Mouse (Mus musculus): Measurements from ENCODE around the gene Tmem51. TPM values are rescaled to one million over a fixed set of nuclear protein-coding genes. Genes with fewer than 3 reads are reported as not detected.
"Not testable (repeated sequence)": the region's sequence is repeated elsewhere in the genome, so short reads cannot be mapped to it uniquely, and the experiment has no call there.

Tmem51 gene
- polyA plus RNA-seq, 1 experiment from 2014 or later: 6.4 TPM

DNA sequence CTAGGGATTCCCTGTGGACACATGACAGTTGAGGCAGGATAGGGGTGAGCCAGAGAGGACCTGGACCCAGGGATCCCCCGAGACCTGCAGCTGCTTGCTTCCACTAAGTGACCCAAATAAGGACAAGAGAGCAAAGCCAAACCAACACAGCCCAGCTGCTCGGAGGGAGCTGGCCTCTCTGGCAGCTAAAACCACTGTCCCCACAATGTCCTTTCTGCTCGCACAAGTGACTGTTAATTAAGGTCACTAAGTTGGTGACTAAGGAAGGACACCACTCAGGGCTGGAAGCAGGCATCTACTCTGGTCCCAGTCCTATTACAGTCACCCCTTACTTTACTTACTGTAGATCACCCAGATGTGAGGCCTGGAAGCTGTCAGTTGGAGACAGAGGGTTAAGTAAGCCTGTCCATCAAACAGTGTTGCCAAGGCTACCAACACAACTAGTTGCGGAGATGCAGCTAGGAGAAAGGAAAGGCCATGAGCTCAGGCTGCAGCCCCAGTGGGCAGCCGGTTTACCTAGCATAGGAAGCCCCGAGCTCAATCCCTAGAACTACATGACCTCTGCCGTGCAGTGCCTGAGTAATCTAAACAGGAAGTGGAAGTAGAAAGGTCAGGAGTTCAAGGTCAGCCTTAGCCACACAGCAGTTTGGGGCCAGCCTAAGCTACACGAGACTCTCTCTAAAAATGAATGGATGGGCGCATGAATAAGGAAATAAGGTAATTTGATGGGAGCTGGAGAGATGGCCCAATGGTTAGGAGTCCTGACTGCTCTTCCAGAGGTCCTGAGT, 30.2 kb downstream of the Tmem51 start:
- H3K27ac ChIP-seq: no peak overlapping the region
- no peak overlapping the region for H3K9ac ChIP-seq
- 0 out of 2 replicates have a peak, but pooled peaks cover 3% of the 10 kb centered on the region for H3K4me1 ChIP-seq (replicated peaks)
- no peaks in the 10 kb centered on the region for H3K9me3 ChIP-seq
- H3K4me2 ChIP-seq: no peak overlapping the region
- H3K4me3 ChIP-seq: no peak overlapping the region
- 58% methylated on average over 9 of the region's 9 CpGs for WGBS
- no peaks in the 10 kb centered on the region for H3K36me3 ChIP-seq
- ATAC-seq (ENCODE audit: low FRiP score): no peak
- H3K27me3 ChIP-seq: no peaks in the 10 kb centered on the region

DNA sequence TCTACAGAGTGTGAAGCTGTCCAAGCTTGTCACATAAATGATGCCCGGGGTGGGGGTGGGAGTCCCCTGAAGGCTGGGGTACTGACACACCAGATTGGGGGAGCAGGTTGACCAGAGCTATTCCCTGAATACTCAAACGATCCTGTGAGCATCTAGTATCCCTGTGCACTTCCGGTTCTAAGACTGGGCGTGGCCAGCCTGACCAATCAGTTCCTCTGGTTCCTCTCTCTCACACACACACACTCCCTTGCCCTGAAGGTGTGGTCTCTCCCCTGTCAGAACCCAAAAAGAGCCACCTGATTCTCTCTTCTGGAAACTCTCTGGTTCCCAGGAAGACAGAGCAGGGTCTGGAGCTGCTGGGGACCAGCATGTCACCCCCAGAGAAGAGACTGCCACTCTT, 30.8 kb downstream of the Tmem51 start:
- no peak overlapping the region for H3K4me3 ChIP-seq
- H3K9ac ChIP-seq: no peak overlapping the region
- H3K4me1 ChIP-seq (replicated peaks): 0 out of 2 replicates have a peak, but pooled peaks cover 3% of the 10 kb centered on the region
- H3K36me3 ChIP-seq: no peaks in the 10 kb centered on the region
- no peak for ATAC-seq (ENCODE audit: low FRiP score)
- no peak overlapping the region for H3K4me2 ChIP-seq
- no peak overlapping the region for H3K27ac ChIP-seq
- WGBS: 59% methylated on average over 4 of the region's 4 CpGs
- no peaks in the 10 kb centered on the region for H3K27me3 ChIP-seq
- no peaks in the 10 kb centered on the region for H3K9me3 ChIP-seq

DNA sequence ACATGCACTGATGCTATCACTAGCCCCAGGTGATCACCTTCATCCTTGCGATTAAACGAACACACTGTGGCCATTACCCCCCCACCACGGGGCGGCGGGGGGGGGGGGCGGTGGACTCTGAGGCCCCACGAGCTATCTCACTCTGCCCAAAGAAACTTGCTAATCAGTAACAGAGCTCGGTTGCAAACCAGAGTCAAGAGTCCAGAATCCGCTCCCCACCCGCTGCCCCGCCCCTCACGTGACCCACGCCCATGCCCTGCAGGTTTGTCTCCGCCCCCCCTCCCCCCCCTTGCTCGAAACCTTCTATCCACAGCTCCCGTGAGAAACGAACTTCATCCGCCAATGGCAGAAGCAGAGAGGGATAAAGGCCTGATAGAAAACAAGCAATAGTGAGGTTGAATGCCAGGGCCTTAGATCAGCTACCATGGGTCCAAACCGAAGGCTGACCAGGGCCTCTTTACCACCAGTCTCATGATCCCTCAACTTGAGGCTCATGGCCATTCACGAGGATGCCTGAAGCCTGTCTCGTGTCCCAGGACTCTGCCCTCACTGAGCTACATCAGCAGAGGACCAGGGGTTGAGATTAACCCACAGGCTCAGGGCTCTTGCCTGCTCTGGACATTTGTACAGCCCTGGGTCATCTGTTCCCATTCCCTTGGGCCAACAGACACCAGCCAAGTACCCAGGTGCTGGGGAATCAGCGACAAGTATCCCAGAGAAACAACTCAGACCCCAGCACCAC, 31.5 kb downstream of the Tmem51 start:
- WGBS: 56% methylated on average over 22 of the region's 22 CpGs
- Histone ChIP-seq H3K4me2 (no peak overlapping the region), H3K27me3 (no peaks in the 10 kb centered on the region), H3K4me1 (replicated peaks) (0 out of 2 replicates have a peak, but pooled peaks cover 3% of the 10 kb centered on the region), H3K4me3 (no peak overlapping the region), H3K27ac (no peak overlapping the region), H3K36me3 (no peaks in the 10 kb centered on the region), H3K9me3 (no peaks in the 10 kb centered on the region), H3K9ac (no peak overlapping the region)
- ATAC-seq (ENCODE audit: low FRiP score): no peak

- not testable (repeated sequence) for H3K4me2 ChIP-seq; H3K27ac ChIP-seq; ATAC-seq (ENCODE audit: low FRiP score); H3K9me3 ChIP-seq; H3K4me3 ChIP-seq; H3K9ac ChIP-seq; H3K36me3 ChIP-seq; H3K4me1 ChIP-seq (replicated peaks); H3K27me3 ChIP-seq
- 92% methylated on average over 6 of the region's 6 CpGs for WGBS
Measured at GRCm38 (mm10) chr4:142051883-142052282, 32.2 kb downstream of the Tmem51 start.

DNA sequence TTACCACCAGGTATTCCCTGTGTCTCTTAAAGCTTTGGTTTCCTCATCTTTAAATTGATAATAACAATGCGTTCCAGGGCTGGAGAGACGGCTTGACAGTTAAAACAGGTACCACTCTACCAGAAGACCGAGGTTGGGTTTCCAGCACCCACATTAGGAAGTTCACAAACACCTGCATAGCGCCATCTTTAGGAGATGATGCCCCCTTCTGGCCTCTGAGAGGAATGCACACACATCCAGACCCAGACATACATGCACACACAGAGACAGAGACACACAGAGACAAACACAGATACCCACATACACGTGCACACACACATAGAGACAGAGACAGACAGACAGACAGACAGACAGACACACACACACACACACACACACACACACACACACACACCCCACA, 34.1 kb downstream of the Tmem51 start:
- H3K27ac ChIP-seq: no peak overlapping the region
- 0 out of 2 replicates have a peak, but pooled peaks cover 3% of the 10 kb centered on the region for H3K4me1 ChIP-seq (replicated peaks)
- H3K4me2 ChIP-seq: no peak overlapping the region
- H3K27me3 ChIP-seq: 0 out of 2 replicates have a peak, but pooled peaks cover 3% of the 10 kb centered on the region
- no peak overlapping the region for H3K4me3 ChIP-seq
- H3K9me3 ChIP-seq: no peaks in the 10 kb centered on the region
- ATAC-seq (ENCODE audit: low FRiP score): no peak
- H3K36me3 ChIP-seq: no peaks in the 10 kb centered on the region
- whole genome bisulfite sequencing: 96% methylated on average over 5 of the region's 5 CpGs
- no peak overlapping the region for H3K9ac ChIP-seq

- H3K9ac ChIP-seq: no peak overlapping the region
- H3K4me2 ChIP-seq: no peak overlapping the region
- H3K4me1 ChIP-seq (replicated peaks): no peaks in the 10 kb centered on the region
- H3K27ac ChIP-seq: no peak overlapping the region
- no peak overlapping the region for H3K4me3 ChIP-seq
- WGBS: 74% methylated on average over 8 of the region's 8 CpGs
- H3K27me3 ChIP-seq: 0 out of 2 replicates have a peak, but pooled peaks cover 3% of the 10 kb centered on the region
- H3K36me3 ChIP-seq: no peaks in the 10 kb centered on the region
- ATAC-seq (ENCODE audit: low FRiP score): no peak
- H3K9me3 ChIP-seq: no peaks in the 10 kb centered on the region
Measured at GRCm38 (mm10) chr4:142048391-142048790, 35.7 kb downstream of the Tmem51 start.

DNA sequence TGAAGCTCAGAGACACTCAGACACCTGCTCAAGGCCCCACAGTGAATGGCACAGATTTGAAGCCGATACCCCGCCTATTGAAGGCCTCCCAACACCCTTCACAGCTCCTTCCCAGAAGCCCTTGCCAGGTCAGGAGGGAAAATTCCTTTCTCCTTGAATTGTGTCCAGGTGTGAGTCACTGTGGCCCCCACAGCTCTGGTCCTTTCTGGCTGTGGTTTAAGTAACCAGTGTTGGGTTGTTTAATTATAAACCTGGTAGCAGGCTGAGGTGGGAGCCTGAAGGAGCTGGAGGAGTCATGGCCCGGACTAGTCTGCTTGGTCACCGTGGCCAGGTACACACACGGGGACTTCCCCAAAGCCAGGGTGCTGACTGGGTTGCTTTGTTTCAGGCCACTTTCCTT, 37.1 kb downstream of the Tmem51 start:
- WGBS: 90% methylated on average over 5 of the region's 5 CpGs
- no peaks in the 10 kb centered on the region for H3K36me3 ChIP-seq
- no peak overlapping the region for H3K4me2 ChIP-seq
- no peak for ATAC-seq (ENCODE audit: low FRiP score)
- no peaks in the 10 kb centered on the region for H3K9me3 ChIP-seq
- H3K27me3 ChIP-seq: 0 out of 2 replicates have a peak, but pooled peaks cover 3% of the 10 kb centered on the region
- H3K4me3 ChIP-seq: no peak overlapping the region
- H3K9ac ChIP-seq: no peak overlapping the region
- H3K27ac ChIP-seq: no peak overlapping the region
- 0 out of 2 replicates have a peak, but pooled peaks cover 3% of the 10 kb centered on the region for H3K4me1 ChIP-seq (replicated peaks)

DNA sequence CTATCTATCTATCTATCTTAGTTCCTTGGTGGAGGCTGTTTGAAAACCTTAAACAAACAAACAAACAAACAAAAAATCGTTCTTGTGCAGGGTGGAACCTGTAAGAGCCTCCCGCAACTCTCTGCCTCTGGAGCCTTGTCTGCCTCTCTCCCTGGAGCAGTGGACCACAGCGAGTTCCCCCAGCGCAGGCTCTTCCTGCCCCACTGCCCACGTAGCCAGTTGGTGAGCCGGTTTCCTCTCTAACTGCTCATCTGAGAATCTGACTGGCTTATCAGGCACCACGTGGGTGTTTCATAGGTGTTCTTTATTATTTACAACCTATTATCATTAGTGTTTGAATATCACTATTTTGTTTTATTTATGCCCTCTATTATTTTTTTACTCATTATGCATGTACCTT, 37.6 kb downstream of the Tmem51 start:
- 0 out of 2 replicates have a peak, but pooled peaks cover 4% of the 10 kb centered on the region for H3K4me1 ChIP-seq (replicated peaks)
- no peaks in the 10 kb centered on the region for H3K9me3 ChIP-seq
- no peak overlapping the region for H3K4me2 ChIP-seq
- H3K36me3 ChIP-seq: no peaks in the 10 kb centered on the region
- ATAC-seq (ENCODE audit: low FRiP score): no peak
- H3K4me3 ChIP-seq: no peak overlapping the region
- H3K27me3 ChIP-seq: 0 out of 2 replicates have a peak, but pooled peaks cover 3% of the 10 kb centered on the region
- H3K9ac ChIP-seq: no peak overlapping the region
- H3K27ac ChIP-seq: no peak overlapping the region
- WGBS: 90% methylated on average over 7 of the region's 7 CpGs

- Histone ChIP-seq H3K9ac (no peak overlapping the region), H3K9me3 (no peaks in the 10 kb centered on the region), H3K27ac (no peak overlapping the region), H3K4me2 (no peak overlapping the region), H3K4me1 (replicated peaks) (0 out of 2 replicates have a peak, but pooled peaks cover 4% of the 10 kb centered on the region), H3K36me3 (no peaks in the 10 kb centered on the region), H3K4me3 (no peak overlapping the region), H3K27me3 (0 out of 2 replicates have a peak, but pooled peaks cover 3% of the 10 kb centered on the region)
- WGBS: 83% methylated on average over 14 of the region's 14 CpGs
- ATAC-seq (ENCODE audit: low FRiP score): no peak
Measured at GRCm38 (mm10) chr4:142045595-142046163, 38.4 kb downstream of the Tmem51 start.

DNA sequence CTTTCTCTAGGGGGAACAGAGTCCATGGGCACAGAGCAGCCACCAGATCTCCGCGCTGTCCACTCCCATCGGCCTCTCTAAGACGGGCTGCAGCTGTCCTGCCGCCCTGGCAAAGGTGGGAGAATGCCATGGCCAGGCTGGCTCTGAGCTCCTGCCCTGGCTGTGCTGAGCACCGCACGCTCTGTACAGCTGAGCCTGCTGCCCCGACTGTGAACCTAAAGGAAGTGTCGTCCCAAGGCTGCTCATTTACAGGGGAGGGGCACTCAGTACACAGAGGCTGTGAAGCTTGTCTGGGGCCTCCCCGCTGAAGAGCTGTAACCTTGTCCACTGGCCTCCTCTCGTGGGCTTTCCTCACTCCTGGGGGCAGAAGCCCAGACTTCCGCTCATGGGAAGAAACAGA, 39.7 kb downstream of the Tmem51 start:
- no peak overlapping the region for H3K4me2 ChIP-seq
- H3K27me3 ChIP-seq: 0 out of 2 replicates have a peak, but pooled peaks cover 3% of the 10 kb centered on the region
- no peaks in the 10 kb centered on the region for H3K9me3 ChIP-seq
- no peak overlapping the region for H3K4me3 ChIP-seq
- no peak overlapping the region for H3K9ac ChIP-seq
- no peak for ATAC-seq (ENCODE audit: low FRiP score)
- WGBS: 73% methylated on average over 12 of the region's 12 CpGs
- H3K36me3 ChIP-seq: no peaks in the 10 kb centered on the region
- H3K27ac ChIP-seq: no peak overlapping the region
- H3K4me1 ChIP-seq (replicated peaks): 0 out of 2 replicates have a peak, but pooled peaks cover 4% of the 10 kb centered on the region

DNA sequence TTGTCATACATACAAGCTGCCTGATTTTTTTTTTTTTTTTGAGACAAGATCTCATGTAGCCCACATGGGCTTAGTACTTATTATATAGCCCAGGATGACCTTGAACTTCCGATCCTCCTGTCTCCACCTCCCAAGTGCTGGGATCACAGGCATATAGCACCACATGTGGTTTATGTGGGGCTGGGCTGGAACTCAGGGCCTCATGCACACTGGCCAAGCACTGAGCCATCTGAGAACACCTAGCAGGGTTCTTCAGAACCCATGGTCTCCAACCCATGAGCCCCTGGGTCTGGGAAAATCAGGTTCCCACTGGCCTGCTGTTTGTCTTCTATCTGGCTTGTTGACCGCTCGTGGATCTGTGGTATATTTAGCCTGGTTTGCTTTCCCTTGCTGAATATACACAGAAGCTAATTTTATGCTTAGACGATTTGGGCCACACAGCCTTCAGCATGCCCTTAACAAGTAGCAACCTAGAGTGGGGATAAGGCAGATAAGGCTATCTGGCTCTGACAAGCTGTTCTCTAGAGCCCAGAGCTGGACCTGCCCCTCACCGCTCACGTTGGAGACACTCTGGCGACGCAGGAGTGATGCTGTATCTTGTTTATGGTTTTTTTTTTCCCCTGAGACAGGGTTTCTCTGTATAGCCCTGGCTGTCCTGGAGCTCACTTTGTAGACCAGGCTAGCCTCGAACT, 44.3 kb downstream of the Tmem51 start:
- Histone ChIP-seq H3K36me3 (no peaks in the 10 kb centered on the region), H3K27ac (no peak overlapping the region), H3K9ac (no peak overlapping the region), H3K27me3 (no peaks in the 10 kb centered on the region), H3K4me3 (no peak overlapping the region), H3K9me3 (no peaks in the 10 kb centered on the region), H3K4me1 (replicated peaks) (0 out of 2 replicates have a peak, but pooled peaks cover 4% of the 10 kb centered on the region), H3K4me2 (no peak overlapping the region)
- ATAC-seq (ENCODE audit: low FRiP score): no peak
- WGBS: 90% methylated on average over 9 of the region's 9 CpGs

GRCm38 (mm10) chr4:142037897-142038296, 46.2 kb downstream of the Tmem51 start:
- ATAC-seq (ENCODE audit: low FRiP score): no peak
- H3K27ac ChIP-seq: no peak overlapping the region
- no peak overlapping the region for H3K9ac ChIP-seq
- no peaks in the 10 kb centered on the region for H3K9me3 ChIP-seq
- H3K4me1 ChIP-seq (replicated peaks): 0 out of 2 replicates have a peak, but pooled peaks cover 4% of the 10 kb centered on the region
- H3K4me3 ChIP-seq: no peak overlapping the region
- no peaks in the 10 kb centered on the region for H3K36me3 ChIP-seq
- H3K4me2 ChIP-seq: no peak overlapping the region
- H3K27me3 ChIP-seq: no peaks in the 10 kb centered on the region
- 64% methylated on average over 4 of the region's 4 CpGs for WGBS

Data from hindbrain, embryonic 13.5 days (tissue).